Mouse (Mus musculus): ENCODE measurements around the gene Kcnj4. TPM values are rescaled to one million over a fixed set of nuclear protein-coding genes. Genes with fewer than 3 reads are reported as not detected.

Kcnj4 gene
- polyA plus RNA-seq, 1 experiment from 2014 or later, result not detected

GRCm38 (mm10) chr15:79453831-79454230, 51.2 kb downstream of the Kcnj4 start:
- no peak overlapping the region for H3K4me3 ChIP-seq (ENCODE audit: inconsistent target)
- 92% methylated on average over 4 of the region's 4 CpGs for WGBS (ENCODE audit: missing documents)
- no peaks in the 10 kb centered on the region for H3K79me2 ChIP-seq (ENCODE audit: inconsistent target)
- no peaks in the 10 kb centered on the region for H3K36me3 ChIP-seq (ENCODE audit: inconsistent target)
- no peak overlapping the region for H3K27ac ChIP-seq

- Histone ChIP-seq H3K36me3 (ENCODE audit: inconsistent target) (no peaks in the 10 kb centered on the region), H3K4me3 (ENCODE audit: inconsistent target) (no peak overlapping the region), H3K27ac (no peak overlapping the region), H3K79me2 (ENCODE audit: inconsistent target) (no peaks in the 10 kb centered on the region)
- 100% methylated on average over 2 of the region's 3 CpGs for WGBS (ENCODE audit: missing documents)
Measured at GRCm38 (mm10) chr15:79448041-79448440, 57.0 kb downstream of the Kcnj4 start.

- H3K4me3 ChIP-seq (ENCODE audit: inconsistent target), result no peak overlapping the region
- no peaks in the 10 kb centered on the region for H3K36me3 ChIP-seq (ENCODE audit: inconsistent target)
- 60% methylated on average over 7 of the region's 8 CpGs for WGBS (ENCODE audit: missing documents)
- peaks cover 4% of the 10 kb centered on the region; the same call in 1 of the 2 replicates for H3K79me2 ChIP-seq (ENCODE audit: inconsistent target)
- peak overlapping the region; percentile 57 for H3K27ac ChIP-seq
Measured at GRCm38 (mm10) chr15:79445786-79446654, 59.0 kb downstream of the Kcnj4 start.

- no peak overlapping the region for H3K4me3 ChIP-seq (ENCODE audit: inconsistent target)
- 83% methylated on average over 6 of the region's 7 CpGs for WGBS (ENCODE audit: missing documents)
- no peak overlapping the region for H3K27ac ChIP-seq
- H3K36me3 ChIP-seq (ENCODE audit: inconsistent target), result no peaks in the 10 kb centered on the region
- peaks cover 25% of the 10 kb centered on the region for H3K79me2 ChIP-seq (ENCODE audit: inconsistent target)
Measured at GRCm38 (mm10) chr15:79443856-79444410, 61.1 kb downstream of the Kcnj4 start.

- H3K27ac ChIP-seq, result no peak overlapping the region
- peaks cover 34% of the 10 kb centered on the region for H3K79me2 ChIP-seq (ENCODE audit: inconsistent target)
- 96% methylated on average over 9 of the region's 9 CpGs for WGBS (ENCODE audit: missing documents)
- H3K4me3 ChIP-seq (ENCODE audit: inconsistent target), result no peak overlapping the region
- H3K36me3 ChIP-seq (ENCODE audit: inconsistent target), result no peaks in the 10 kb centered on the region
Measured at GRCm38 (mm10) chr15:79442961-79443518, 62.0 kb downstream of the Kcnj4 start.

- no peak overlapping the region for H3K27ac ChIP-seq
- peaks cover 7% of the 10 kb centered on the region; the same call in 1 of the 2 replicates for H3K36me3 ChIP-seq (ENCODE audit: inconsistent target)
- H3K4me3 ChIP-seq (ENCODE audit: inconsistent target), result peak overlapping the region; percentile 29
- 28% methylated on average over 6 of the region's 6 CpGs for WGBS (ENCODE audit: missing documents)
- peaks cover 42% of the 10 kb centered on the region for H3K79me2 ChIP-seq (ENCODE audit: inconsistent target)
Measured at GRCm38 (mm10) chr15:79442257-79442611, 62.8 kb downstream of the Kcnj4 start.

- peaks cover 10% of the 10 kb centered on the region; the same call in 1 of the 2 replicates for H3K36me3 ChIP-seq (ENCODE audit: inconsistent target)
- peaks cover 48% of the 10 kb centered on the region for H3K79me2 ChIP-seq (ENCODE audit: inconsistent target)
- 1% methylated on average over 65 of the region's 107 CpGs for WGBS (ENCODE audit: missing documents)
- peak overlapping the region; percentile 47 for H3K4me3 ChIP-seq (ENCODE audit: inconsistent target)
- 0 out of 2 replicates have a peak overlapping the region, but pooled peaks have one; percentile 19 for H3K27ac ChIP-seq
Measured at GRCm38 (mm10) chr15:79441331-79442256, 63.4 kb downstream of the Kcnj4 start.

GRCm38 (mm10) chr15:79440651-79441330, 64.2 kb downstream of the Kcnj4 start:
- Histone ChIP-seq H3K79me2 (ENCODE audit: inconsistent target) (peaks cover 56% of the 10 kb centered on the region), H3K36me3 (ENCODE audit: inconsistent target) (peaks cover 10% of the 10 kb centered on the region; the same call in 1 of the 2 replicates), H3K4me3 (ENCODE audit: inconsistent target) (peak overlapping the region; percentile 47), H3K27ac (0 out of 2 replicates have a peak overlapping the region, but pooled peaks have one; percentile 19)
- WGBS (ENCODE audit: missing documents), result 15% methylated on average over 11 of the region's 11 CpGs

GRCm38 (mm10) chr15:79440223-79440622, 64.8 kb downstream of the Kcnj4 start:
- Histone ChIP-seq H3K27ac (no peak overlapping the region), H3K36me3 (ENCODE audit: inconsistent target) (peaks cover 10% of the 10 kb centered on the region; the same call in 1 of the 2 replicates), H3K4me3 (ENCODE audit: inconsistent target) (no peak overlapping the region; the same call in 1 of the 2 replicates), H3K79me2 (ENCODE audit: inconsistent target) (peaks cover 62% of the 10 kb centered on the region)
- 6% methylated on average over 3 of the region's 4 CpGs for WGBS (ENCODE audit: missing documents)

GRCm38 (mm10) chr15:79439386-79439785, 65.7 kb downstream of the Kcnj4 start:
- H3K79me2 ChIP-seq (ENCODE audit: inconsistent target), result peaks cover 70% of the 10 kb centered on the region
- whole genome bisulfite sequencing (ENCODE audit: missing documents), result 94% methylated on average over 4 of the region's 4 CpGs
- no peak overlapping the region for H3K27ac ChIP-seq
- H3K36me3 ChIP-seq (ENCODE audit: inconsistent target), result peaks cover 10% of the 10 kb centered on the region; the same call in 1 of the 2 replicates
- H3K4me3 ChIP-seq (ENCODE audit: inconsistent target), result no peak overlapping the region

GRCm38 (mm10) chr15:79438816-79439215, 66.2 kb downstream of the Kcnj4 start:
- Histone ChIP-seq H3K4me3 (ENCODE audit: inconsistent target) (no peak overlapping the region), H3K36me3 (ENCODE audit: inconsistent target) (peaks cover 10% of the 10 kb centered on the region; the same call in 1 of the 2 replicates), H3K27ac (no peak overlapping the region), H3K79me2 (ENCODE audit: inconsistent target) (peaks cover 76% of the 10 kb centered on the region)
- WGBS (ENCODE audit: missing documents), result 96% methylated on average over 8 of the region's 8 CpGs

- peaks cover 10% of the 10 kb centered on the region; the same call in 1 of the 2 replicates for H3K36me3 ChIP-seq (ENCODE audit: inconsistent target)
- whole genome bisulfite sequencing (ENCODE audit: missing documents), result 97% methylated on average over 6 of the region's 6 CpGs
- H3K27ac ChIP-seq, result no peak overlapping the region
- peaks cover 76% of the 10 kb centered on the region for H3K79me2 ChIP-seq (ENCODE audit: inconsistent target)
- no peak overlapping the region for H3K4me3 ChIP-seq (ENCODE audit: inconsistent target)
Measured at GRCm38 (mm10) chr15:79438209-79438810, 66.7 kb downstream of the Kcnj4 start.

- Histone ChIP-seq H3K79me2 (ENCODE audit: inconsistent target) (peaks cover 76% of the 10 kb centered on the region), H3K36me3 (ENCODE audit: inconsistent target) (peaks cover 10% of the 10 kb centered on the region; the same call in 1 of the 2 replicates), H3K27ac (no peak overlapping the region), H3K4me3 (ENCODE audit: inconsistent target) (no peak overlapping the region)
- 92% methylated on average over 12 of the region's 12 CpGs for WGBS (ENCODE audit: missing documents)
Measured at GRCm38 (mm10) chr15:79437541-79438208, 67.4 kb downstream of the Kcnj4 start.

All from macrophage (primary cell).